15 mouse cellular contexts compared by ENCODE assay signal in genomic region chr5:122130341-122130998, GRCm38 (mm10). TPM values are rescaled to one million over a fixed set of nuclear protein-coding genes. Genes with fewer than 3 reads are reported as not detected.
DNase-seq lines count a peak whose midpoint lies in the region; ATAC-seq and TF ChIP-seq lines count a peak whose summit lies in the region.
"Had no signal": no experiment of that assay in that cellular context is flagged by ENCODE, and none has a peak within 500 bp of the region (broad histone marks: within the 10 kb centered on the region; RNA-seq: fewer than 3 reads in every experiment).

No protein-coding gene starts in this region.

- H3K4me2 ChIP-seq in liver, embryonic 15.5 days = peak overlapping the region; percentile 96
- H3K4me2 ChIP-seq in forebrain, embryonic 11.5 days (ENCODE audit: low read depth, low read length, severe bottlenecking) = no peak overlapping the region
- H3K4me2 ChIP-seq: forebrain, embryonic 15.5 days had no signal

- peaks cover 3% of the 10 kb centered on the region; the same call in 1 of the 2 replicates for H3K27me3 ChIP-seq in liver, embryonic 15.5 days
- no peaks in the 10 kb centered on the region for H3K27me3 ChIP-seq in forebrain, embryonic 11.5 days (ENCODE audit: control insufficient read depth, insufficient read depth, low read length)
- H3K27me3 ChIP-seq: forebrain, embryonic 15.5 days; limb, embryonic 15.5 days had no signal

- no peak overlapping the region for H3K4me3 ChIP-seq in gastrocnemius, adult 2 months
- no peak overlapping the region for H3K4me3 ChIP-seq in liver, embryonic 15.5 days (replicated peaks)
- H3K4me3 ChIP-seq in forebrain, embryonic 11.5 days (ENCODE audit: low read depth, low read length) = no peak overlapping the region
- H3K4me3 ChIP-seq: forebrain, embryonic 15.5 days; limb, embryonic 15.5 days had no signal

- intact Hi-C loops in gastrocnemius, adult 2 months (cut with DNase I) = loop anchor here (5.0 kb wide), 3 partner anchors 132 to 262 kb away; partner anchors contain the start of genes Arpc3, Rad9b, Tctn1 and Vps29

- H3K9ac ChIP-seq in liver, embryonic 15.5 days = no peak overlapping the region
- no peak overlapping the region for H3K9ac ChIP-seq in forebrain, embryonic 11.5 days (ENCODE audit: low read length)
- H3K9ac ChIP-seq: forebrain, embryonic 15.5 days; hindbrain, embryonic 14.5 days; limb, embryonic 15.5 days had no signal

- no peak overlapping the region for H3K27ac ChIP-seq in gastrocnemius, adult 2 months
- peak overlapping the region; percentile 42; the same call in 1 of the 2 replicates for H3K27ac ChIP-seq in liver, embryonic 15.5 days (replicated peaks)
- no peak overlapping the region for H3K27ac ChIP-seq in forebrain, embryonic 11.5 days (ENCODE audit: low read depth, low read length)
- H3K27ac ChIP-seq: forebrain, embryonic 15.5 days; heart, embryonic 10.5 days; hindbrain, embryonic 14.5 days had no signal

- WGBS in liver, embryonic 15.5 days (ENCODE audit: insufficient replicate concordance) = 69% methylated on average over 11 of the region's 11 CpGs
- WGBS in forebrain, embryonic 11.5 days = 89% methylated on average over 11 of the region's 11 CpGs

- no peak for ATAC-seq in liver, embryonic 15.5 days (ENCODE audit: insufficient read depth)
- no peak for ATAC-seq in forebrain, embryonic 11.5 days (replicated peaks; ENCODE audit: low FRiP score)
- ATAC-seq: forebrain, embryonic 15.5 days had no signal

- DNase-seq in gastrocnemius, adult 2 months = peak; percentile 11
- no peak for DNase-seq in gastrocnemius, postnatal 10 days
- peak; percentile 38 for DNase-seq in right cerebral cortex, postnatal 14 days
- DNase-seq in right cerebral cortex, postnatal 25 days = no peak
- DNase-seq in cerebellum, postnatal 10 days = peak; percentile 81 to 86
- DNase-seq in forebrain, embryonic 11.5 days (ENCODE audit: low spot score) = no peak
- no peak for DNase-seq in kidney, adult 8-10 months

- H3K4me1 ChIP-seq in liver, embryonic 15.5 days (replicated peaks) = peaks cover 47% of the 10 kb centered on the region
- peaks cover 3% of the 10 kb centered on the region; the same call in 1 of the 2 replicates for H3K4me1 ChIP-seq in forebrain, embryonic 11.5 days (replicated peaks; ENCODE audit: control insufficient read depth, insufficient read depth, low read length)

- no peak for TF ChIP-seq CTCF in gastrocnemius, adult 2 months (IDR thresholded peaks at IDR 0.05)

- no peaks in the 10 kb centered on the region for H3K36me3 ChIP-seq in liver, embryonic 15.5 days (replicated peaks)
- no peaks in the 10 kb centered on the region for H3K36me3 ChIP-seq in forebrain, embryonic 11.5 days (ENCODE audit: control insufficient read depth, insufficient read depth, low read length)
- H3K36me3 ChIP-seq: forebrain, embryonic 15.5 days; heart, embryonic 10.5 days; limb, embryonic 15.5 days had no signal

- H3K9me3 ChIP-seq in liver, embryonic 15.5 days (replicated peaks) = no peaks in the 10 kb centered on the region
- H3K9me3 ChIP-seq in forebrain, embryonic 11.5 days (ENCODE audit: control insufficient read depth, low read length) = no peaks in the 10 kb centered on the region
- H3K9me3 ChIP-seq: forebrain, embryonic 15.5 days; heart, embryonic 10.5 days; limb, embryonic 15.5 days had no signal

RNA-seq across cellular contexts. Expression of gene Ccdc63, which starts 10.2 kb away (rescaled TPM):
- total RNA-seq in gastrocnemius, adult 2 months (2021) = not detected
- not detected for total RNA-seq in gastrocnemius, postnatal 10 days (2021)
- 0.10 and 0.12 TPM in 2 replicates for polyA plus RNA-seq in liver, embryonic 15.5 days (2015; fragmentation: Nextera tagmentation; extraction: Ambion mirVana)
- polyA plus RNA-seq in forebrain, embryonic 11.5 days (2014; fragmentation: Nextera tagmentation; extraction: Ambion mirVana) = not detected in 2 replicates
- total RNA-seq: adrenal gland, postnatal 25 days had no signal
- polyA plus RNA-seq: forebrain, embryonic 15.5 days; neural tube, embryonic 11.5 days had no signal

RNA-seq across cellular contexts. Expression of gene Ppp1cc, which starts 27.6 kb away (rescaled TPM):
- total RNA-seq in gastrocnemius, adult 2 months (2021) = 100 to 1,000 TPM; 154 to 155 TPM
- 100 to 1,000 TPM; 144 to 156 TPM for total RNA-seq in gastrocnemius, postnatal 10 days (2021)
- 142 and 147 TPM in 2 replicates for polyA plus RNA-seq in liver, embryonic 15.5 days (2015; fragmentation: Nextera tagmentation; extraction: Ambion mirVana)
- 364 and 378 TPM in 2 replicates for polyA plus RNA-seq in forebrain, embryonic 11.5 days (2014; fragmentation: Nextera tagmentation; extraction: Ambion mirVana)

RNA-seq across cellular contexts. Expression of gene Myl2, which starts 29.7 kb away (rescaled TPM):
- total RNA-seq in gastrocnemius, adult 2 months (2021) = 1,000 to 10,000 TPM in 1 of 2 experiments, 100 to 1,000 TPM in 1; 776 to 2,566 TPM
- 100 to 1,000 TPM; 526 to 721 TPM for total RNA-seq in gastrocnemius, postnatal 10 days (2021)
- polyA plus RNA-seq in liver, embryonic 15.5 days (2015; fragmentation: Nextera tagmentation; extraction: Ambion mirVana) = 3.9 and 4.2 TPM in 2 replicates
- polyA plus RNA-seq in forebrain, embryonic 11.5 days (2014; fragmentation: Nextera tagmentation; extraction: Ambion mirVana) = not detected in 2 replicates
- total RNA-seq: adrenal gland, postnatal 25 days; megakaryocyte-erythroid progenitor cell, adult 5-6 weeks had no signal

Comparison
In these comparisons a context has a peak if more than half of its experiments do, and no peak if none do; other contexts are left out.
1. DNase-seq: peak in gastrocnemius, adult 2 months (single experiment), right cerebral cortex, postnatal 14 days (single experiment) and cerebellum, postnatal 10 days (2 of 2); none in gastrocnemius, postnatal 10 days (single experiment), right cerebral cortex, postnatal 25 days (single experiment), forebrain, embryonic 11.5 days (single experiment) and kidney, adult 8-10 months (0 of 2).